10 mouse cellular contexts compared by ENCODE assay signal in the genomic region with DNA sequence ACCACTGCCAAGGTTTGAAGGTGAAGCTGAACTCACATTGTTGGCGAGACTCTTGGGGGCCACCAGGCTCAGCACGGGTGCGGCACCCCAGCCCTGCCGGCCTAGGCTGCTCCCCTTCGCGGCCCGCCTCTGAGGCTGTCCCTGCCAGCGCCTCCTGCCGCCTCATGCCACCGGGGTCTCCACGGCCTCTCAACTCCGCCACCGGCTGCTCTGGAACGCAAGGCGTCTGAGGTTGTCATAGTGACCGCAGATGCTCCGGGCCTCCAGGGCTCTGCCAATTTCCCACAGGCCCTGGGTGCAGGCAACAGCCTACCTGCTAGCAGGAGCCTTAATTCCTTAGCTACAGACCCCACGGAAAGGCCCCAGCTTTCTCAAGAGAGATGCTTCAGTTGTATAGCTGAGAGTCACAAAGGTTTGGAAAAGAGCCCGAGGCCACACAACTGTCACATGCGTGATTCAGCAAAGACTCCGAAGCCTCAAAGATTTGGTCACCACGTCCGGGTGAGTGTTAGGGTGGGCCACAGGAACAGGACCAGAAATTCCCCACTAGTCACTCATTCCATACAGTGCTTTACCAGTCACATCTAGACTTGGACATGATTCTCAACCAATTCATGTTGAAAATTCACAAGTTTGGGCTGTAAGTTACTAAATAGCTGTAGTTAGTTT. TPM values are rescaled to one million over a fixed set of nuclear protein-coding genes. Genes with fewer than 3 reads are reported as not detected.
DNase-seq lines count a peak whose midpoint lies in the region; ATAC-seq lines count a peak whose summit lies in the region.
"Had no signal": no experiment of that assay in that cellular context is flagged by ENCODE, and none has a peak within 500 bp of the region (broad histone marks: within the 10 kb centered on the region; RNA-seq: fewer than 3 reads in every experiment).

Gene 1700012B09Rik (minus strand): TSS at position 228 of the 669 bp plus-strand sequence.

- H3K9ac ChIP-seq in heart, embryonic 15.5 days, result no peak within 1 kb of the TSS
- peak within 1 kb of the TSS; percentile 55 for H3K9ac ChIP-seq in hindbrain, embryonic 13.5 days
- no peak within 1 kb of the TSS for H3K9ac ChIP-seq in neural tube, embryonic 11.5 days (ENCODE audit: low read length)

- peak within 1 kb of the TSS; percentile 33; the same call in 1 of the 2 replicates for H3K4me2 ChIP-seq in heart, embryonic 15.5 days
- H3K4me2 ChIP-seq in hindbrain, embryonic 13.5 days, result peak within 1 kb of the TSS; percentile 39
- H3K4me2 ChIP-seq in neural tube, embryonic 11.5 days (ENCODE audit: low read depth), result no peak within 1 kb of the TSS

- peaks cover 48% of the 10 kb centered on the region for H3K27me3 ChIP-seq in heart, embryonic 15.5 days
- peaks cover 8% of the 10 kb centered on the region; the same call in 1 of the 2 replicates for H3K27me3 ChIP-seq in hindbrain, embryonic 13.5 days
- H3K27me3 ChIP-seq in neural tube, embryonic 11.5 days (ENCODE audit: control insufficient read depth, insufficient read depth, low read length), result no peaks in the 10 kb centered on the region

- intact Hi-C loops in heart, postnatal 25 days (cut with DNase I), result no loop called here
- intact Hi-C loops in left cerebral cortex, postnatal 25 days (cut with DNase I), result loop anchor here (5.0 kb wide), 2 partner anchors 401 to 441 kb away; no protein-coding TSS in a partner anchor
- intact Hi-C loops in gastrocnemius, postnatal 36 days (cut with DNase I), result loop anchor here (10.0 kb wide), 1 partner anchor 244 kb away; no protein-coding TSS in a partner anchor

- no peak for DNase-seq in heart, postnatal 25 days (ENCODE audit: low spot score)
- peak; percentile 33 for DNase-seq in neural tube, embryonic 11.5 days (ENCODE audit: low spot score)
- no peak for DNase-seq in right cerebral cortex, adult 18-20 months
- no peak for DNase-seq in left cerebral cortex, postnatal 25 days (ENCODE audit: low spot score in 2 of 2)
- DNase-seq in gastrocnemius, postnatal 36 days, result no peak
- DNase-seq: cerebellum, postnatal 14 days; kidney, postnatal 25 days had no signal

- H3K9me3 ChIP-seq in heart, embryonic 15.5 days (replicated peaks), result no peaks in the 10 kb centered on the region
- no peaks in the 10 kb centered on the region for H3K9me3 ChIP-seq in hindbrain, embryonic 13.5 days
- H3K9me3 ChIP-seq in neural tube, embryonic 11.5 days (ENCODE audit: control insufficient read depth, low read length), result no peaks in the 10 kb centered on the region

- H3K4me3 ChIP-seq in heart, embryonic 15.5 days, result no peak within 1 kb of the TSS
- no peak within 1 kb of the TSS for H3K4me3 ChIP-seq in hindbrain, embryonic 13.5 days
- H3K4me3 ChIP-seq in neural tube, embryonic 11.5 days (ENCODE audit: low read depth, low read length), result no peak within 1 kb of the TSS

- H3K36me3 ChIP-seq in heart, embryonic 15.5 days, result no peaks in the 10 kb centered on the region
- H3K36me3 ChIP-seq in hindbrain, embryonic 13.5 days, result no peaks in the 10 kb centered on the region
- no peaks in the 10 kb centered on the region for H3K36me3 ChIP-seq in neural tube, embryonic 11.5 days (ENCODE audit: control insufficient read depth, insufficient read depth, low read length)

- 15% methylated on average over 23 of the region's 23 CpGs for WGBS in heart, embryonic 15.5 days
- 17% methylated on average over 23 of the region's 23 CpGs for WGBS in hindbrain, embryonic 13.5 days
- WGBS in neural tube, embryonic 11.5 days, result 21% methylated on average over 23 of the region's 23 CpGs

- no peak for ATAC-seq in heart, embryonic 15.5 days (replicated peaks; ENCODE audit: insufficient number of reproducible peaks, insufficient read depth, low FRiP score, low read depth)
- ATAC-seq in common myeloid progenitor, adult 5-6 weeks (replicated peaks; ENCODE audit: low read depth, poor library complexity, severe bottlenecking), result peak; percentile 73
- ATAC-seq in hindbrain, embryonic 13.5 days (ENCODE audit: low FRiP score), result peak; percentile 61; the same call in 1 of the 2 replicates
- ATAC-seq in neural tube, embryonic 11.5 days (ENCODE audit: insufficient read depth, low FRiP score, low TSS enrichment), result peak; percentile 50; the same call in 1 of the 2 replicates

- H3K4me1 ChIP-seq in heart, embryonic 15.5 days (replicated peaks), result peaks cover 4% of the 10 kb centered on the region
- peaks cover 23% of the 10 kb centered on the region for H3K4me1 ChIP-seq in hindbrain, embryonic 13.5 days (replicated peaks)
- 0 out of 2 replicates have a peak, but pooled peaks cover 5% of the 10 kb centered on the region for H3K4me1 ChIP-seq in neural tube, embryonic 11.5 days (ENCODE audit: control insufficient read depth, insufficient read depth, low read length)

- H3K27ac ChIP-seq in heart, embryonic 15.5 days, result no peak within 1 kb of the TSS
- no peak within 1 kb of the TSS for H3K27ac ChIP-seq in hindbrain, embryonic 13.5 days
- no peak within 1 kb of the TSS for H3K27ac ChIP-seq in neural tube, embryonic 11.5 days (ENCODE audit: low read depth, low read length)

RNA-seq across cellular contexts. Expression of gene 1700012B09Rik, which starts in this region (rescaled TPM):
- 0.26 and 0.43 TPM in 2 replicates for polyA plus RNA-seq in heart, embryonic 15.5 days (2015; fragmentation: Nextera tagmentation; extraction: Ambion mirVana)
- not detected for total RNA-seq in heart, postnatal 25 days (2021)
- total RNA-seq in common myeloid progenitor, adult 5-6 weeks (2017), result 0.87 TPM in 1 of 2 replicates, not detected in the other
- 3.7 and 6.3 TPM in 2 replicates for polyA plus RNA-seq in hindbrain, embryonic 13.5 days (2015; fragmentation: Nextera tagmentation; extraction: Ambion mirVana)
- 1.0 TPM in 1 of 2 replicates, not detected in the other for polyA plus RNA-seq in neural tube, embryonic 11.5 days (2014; fragmentation: Nextera tagmentation; extraction: Ambion mirVana)
- not detected for total RNA-seq in left cerebral cortex, postnatal 25 days (2021)
- not detected for total RNA-seq in gastrocnemius, postnatal 36 days (2021)

Comparison
In these comparisons a context has a peak if more than half of its experiments do, and no peak if none do; other contexts are left out.
1. Peak in ATAC-seq in common myeloid progenitor, adult 5-6 weeks; RNA of the gene not detected or under 1 TPM.